Mouse (Mus musculus) layer of hippocampus, postnatal 14 days (tissue): ENCODE measurements around the gene Pde10a. TPM values are rescaled to one million over a fixed set of nuclear protein-coding genes. Genes with fewer than 3 reads are reported as not detected.

ENCODE experiments used
- DNase-seq, 2 experiments: peaks; one replicate each; pipeline ENCODE4 v3.0.0; 2021 to 2022; ENCODE audit warnings: low spot score in 2 of 2, mixed read lengths in 1 of 2
- long read RNA-seq, 2 experiments: library from polyadenylated mRNA; stranded (forward); transcript quantifications; one replicate each; pipeline ENCODE4 v2.0.0; 2021
- total RNA-seq, 2 experiments: library from RNA; stranded (reverse); gene quantifications; 2 replicates each; pipeline ENCODE4 v1.2.3; 2021

Pde10a gene
- total RNA-seq, result 10 to 100 TPM; 66.5 to 67.2 TPM
- long read RNA-seq, experiment 1, full-length matches to known transcripts, result 2 of 14 reads
- long read RNA-seq, experiment 1, partial matches to known transcripts, result 1 of 14 reads
- long read RNA-seq, experiment 1, other reads (novel, unspliced or antisense), result 11 of 14 reads
- long read RNA-seq, experiment 2, full-length matches to known transcripts, result 1 of 13 reads
- long read RNA-seq, experiment 2, partial matches to known transcripts, result 0 of 13 reads
- long read RNA-seq, experiment 2, other reads (novel, unspliced or antisense), result 12 of 13 reads

GRCm38 (mm10) chr17:8525225-8525721 is at the start of gene Pde10a:
TSS of gene Pde10a (plus strand) at chr17:8525372.
- peak; percentile 42 to 69 for DNase-seq

- no peak for DNase-seq
Observed at GRCm38 (mm10) chr17:8478554-8478953, 46.6 kb upstream of the Pde10a start.

- DNase-seq, result no peak
Observed at GRCm38 (mm10) chr17:8479493-8480128, 45.6 kb upstream of the Pde10a start.

GRCm38 (mm10) chr17:8481797-8482196 is 43.4 kb upstream of the Pde10a start:
- DNase-seq, result no peak

- DNase-seq, result no peak
Observed at GRCm38 (mm10) chr17:8482876-8483275, 42.3 kb upstream of the Pde10a start.

GRCm38 (mm10) chr17:8484246-8484645 is 40.9 kb upstream of the Pde10a start:
- no peak for DNase-seq

- no peak for DNase-seq
Observed at GRCm38 (mm10) chr17:8485146-8485545, 40.0 kb upstream of the Pde10a start.

- DNase-seq, result peak; percentile 87 to 95
Observed at GRCm38 (mm10) chr17:8487824-8488223, 37.3 kb upstream of the Pde10a start.

GRCm38 (mm10) chr17:8490971-8491370 is 34.2 kb upstream of the Pde10a start:
- DNase-seq, result no peak

GRCm38 (mm10) chr17:8493461-8493860 is 31.7 kb upstream of the Pde10a start:
- no peak for DNase-seq

GRCm38 (mm10) chr17:8498151-8498550 is 27.0 kb upstream of the Pde10a start:
- no peak for DNase-seq

- no peak for DNase-seq
Observed at GRCm38 (mm10) chr17:8498655-8499054, 26.5 kb upstream of the Pde10a start.

- no peak for DNase-seq
Observed at GRCm38 (mm10) chr17:8499564-8500117, 25.5 kb upstream of the Pde10a start.

- no peak for DNase-seq
Observed at GRCm38 (mm10) chr17:8504381-8504780, 20.8 kb upstream of the Pde10a start.

GRCm38 (mm10) chr17:8505669-8506426 is 19.3 kb upstream of the Pde10a start:
- peak; percentile 87 to 94 for DNase-seq

- DNase-seq, result no peak
Observed at GRCm38 (mm10) chr17:8506726-8507125, 18.4 kb upstream of the Pde10a start.

- DNase-seq, result peak in 1 of 2 experiments; percentile 31
Observed at GRCm38 (mm10) chr17:8507654-8508053, 17.5 kb upstream of the Pde10a start.

GRCm38 (mm10) chr17:8508305-8509141 is 16.6 kb upstream of the Pde10a start:
- DNase-seq, result peak; percentile 71 to 84

- no peak for DNase-seq
Observed at GRCm38 (mm10) chr17:8516006-8516405, 9.2 kb upstream of the Pde10a start.

- DNase-seq, result no peak
Observed at GRCm38 (mm10) chr17:8523986-8524385, 1.2 kb upstream of the Pde10a start.
